Mouse (Mus musculus) adipocyte (in vitro differentiated cells): ENCODE measurements around the gene Klhl29.

Experiments
- DNase-seq: peaks from one replicate; pipeline ENCODE4 v3.0.0-alpha.2; 2016; ENCODE audit warnings: low spot score

Klhl29 gene

DNA sequence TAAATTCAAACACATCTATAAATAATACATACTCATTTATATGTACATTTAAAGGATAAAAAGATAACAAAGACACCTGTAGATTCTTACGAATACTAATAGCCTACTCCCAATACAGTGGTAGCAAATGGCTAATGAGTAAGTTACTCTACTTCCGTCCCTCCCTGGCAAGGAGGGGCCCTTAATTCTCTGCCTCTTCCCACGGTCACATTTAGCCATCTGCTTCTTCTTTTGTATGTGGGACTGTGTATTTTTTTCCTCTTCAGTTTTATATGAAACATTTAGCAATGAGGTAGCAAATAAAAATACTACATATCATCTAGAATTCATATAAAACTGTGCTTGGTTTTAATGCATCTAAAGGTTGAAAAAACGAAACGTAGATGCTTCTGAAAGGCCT lies 73.6 kb downstream of the Klhl29 start:
- DNase-seq: no peak

DNA sequence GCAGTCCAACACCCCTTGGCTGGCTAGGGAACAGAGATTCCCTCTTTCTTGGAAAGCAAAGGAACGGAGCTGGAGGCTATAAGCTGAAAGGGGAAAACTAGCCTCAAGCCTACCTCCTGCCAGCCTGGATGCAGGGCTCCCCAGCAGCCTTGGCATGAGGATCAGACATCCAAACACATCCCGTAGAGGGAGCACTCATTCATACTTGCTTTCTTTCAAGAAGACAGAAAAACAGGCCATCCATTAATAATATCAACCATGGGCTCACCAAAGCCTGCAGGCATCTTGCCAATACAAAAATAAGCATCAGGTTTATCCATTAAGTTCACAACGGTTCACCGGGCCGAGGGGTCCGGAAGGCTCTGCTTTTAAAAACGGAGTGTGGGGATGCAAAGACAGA lies 79.1 kb downstream of the Klhl29 start:
- DNase-seq: no peak

DNA sequence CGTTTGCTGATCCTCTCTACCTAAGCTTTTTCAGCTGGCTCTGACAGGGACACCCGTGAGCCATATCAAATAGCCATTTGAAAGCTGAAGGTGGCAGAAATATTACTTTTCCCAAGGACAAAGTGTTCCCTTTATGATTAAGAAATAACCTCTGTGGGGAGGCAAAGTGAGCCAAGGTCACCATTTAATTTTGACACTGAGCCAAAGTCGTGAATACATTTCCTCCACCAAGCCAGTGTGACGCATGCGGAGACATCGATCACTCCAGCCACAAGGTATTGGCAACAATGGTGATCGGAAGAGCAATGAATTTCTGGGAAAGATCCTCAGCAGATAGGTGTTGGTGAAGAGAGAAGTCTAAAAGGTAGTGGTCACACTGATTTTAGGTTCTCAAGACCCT lies 83.2 kb downstream of the Klhl29 start:
- no peak for DNase-seq

DNA sequence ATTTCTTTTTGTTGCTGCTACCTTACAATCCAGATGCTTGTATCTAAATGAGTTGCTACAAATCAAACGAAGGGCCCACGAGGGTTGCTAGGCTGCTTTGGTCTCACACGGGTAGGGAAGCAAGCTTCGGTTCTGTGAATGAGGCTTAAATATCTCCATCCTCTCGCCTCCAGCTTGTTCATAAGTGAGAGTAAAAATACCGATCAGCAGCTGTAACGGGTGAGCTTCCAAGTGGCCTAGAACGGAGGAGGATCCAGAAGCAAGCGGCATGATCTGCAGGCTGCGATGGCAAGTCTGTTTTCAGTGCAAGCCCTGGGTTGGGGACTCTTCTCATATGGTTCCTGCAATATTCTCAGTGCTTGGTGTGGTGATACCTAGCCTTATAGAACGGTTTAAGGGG lies 89.9 kb downstream of the Klhl29 start:
- no peak for DNase-seq

DNA sequence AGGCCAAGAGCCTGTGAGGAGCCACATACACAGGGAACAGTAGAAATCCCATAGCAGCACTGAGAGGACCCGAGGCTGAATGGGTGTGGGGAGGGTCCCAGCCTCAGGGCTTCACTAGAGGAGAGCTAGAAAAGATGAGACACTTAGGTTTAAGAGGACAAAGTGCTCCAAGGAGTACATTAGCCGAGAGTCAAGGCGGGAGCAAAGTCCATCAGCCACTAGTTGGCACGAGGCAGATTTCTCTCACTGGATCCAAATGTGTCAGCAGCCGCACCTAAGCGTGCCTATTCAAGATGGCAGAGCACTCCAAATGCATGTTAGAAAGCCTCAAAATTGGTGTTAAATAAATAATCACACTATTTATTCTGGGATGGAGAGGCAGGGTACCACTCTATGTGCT lies 90.5 kb downstream of the Klhl29 start:
- no peak for DNase-seq

DNA sequence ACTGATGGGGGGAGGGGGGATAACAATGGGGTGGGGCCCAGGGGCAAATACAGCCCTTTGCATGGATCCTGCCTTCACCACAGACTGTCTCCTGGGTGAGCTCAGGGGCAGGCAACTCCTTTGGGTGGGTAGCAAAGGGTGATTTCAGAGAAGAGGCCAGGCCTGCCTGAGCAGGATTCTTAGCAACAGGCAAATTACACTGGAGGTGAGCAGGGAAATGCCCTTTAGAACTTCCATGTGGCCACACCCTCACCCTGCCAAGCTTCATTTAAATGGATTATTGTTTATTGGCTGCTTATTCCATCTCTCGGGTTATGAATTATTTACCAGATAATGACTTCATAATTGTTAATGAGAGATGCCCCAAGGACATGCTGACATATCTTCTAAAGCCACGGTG lies 91.8 kb downstream of the Klhl29 start:
- DNase-seq: no peak

DNA sequence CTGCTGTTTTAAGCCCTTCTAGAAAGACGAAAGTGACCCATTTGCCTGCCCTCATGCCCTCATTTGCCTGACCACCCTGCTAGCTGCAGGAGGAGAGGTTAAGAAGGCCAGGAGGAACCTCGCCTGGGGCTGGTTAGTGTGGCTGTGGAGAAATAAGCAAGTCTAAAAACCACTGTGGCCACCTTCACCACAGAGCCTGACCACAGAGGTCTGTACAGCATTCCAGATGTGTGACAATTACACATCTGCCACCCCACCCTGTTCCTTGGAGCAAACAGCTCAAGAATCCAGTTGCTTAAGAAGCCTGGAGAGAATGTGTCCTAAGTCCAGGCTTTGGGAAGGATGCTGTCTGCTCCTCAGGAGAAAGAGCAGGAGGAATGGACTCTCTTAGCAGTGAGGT lies 92.9 kb downstream of the Klhl29 start:
- no peak for DNase-seq

DNA sequence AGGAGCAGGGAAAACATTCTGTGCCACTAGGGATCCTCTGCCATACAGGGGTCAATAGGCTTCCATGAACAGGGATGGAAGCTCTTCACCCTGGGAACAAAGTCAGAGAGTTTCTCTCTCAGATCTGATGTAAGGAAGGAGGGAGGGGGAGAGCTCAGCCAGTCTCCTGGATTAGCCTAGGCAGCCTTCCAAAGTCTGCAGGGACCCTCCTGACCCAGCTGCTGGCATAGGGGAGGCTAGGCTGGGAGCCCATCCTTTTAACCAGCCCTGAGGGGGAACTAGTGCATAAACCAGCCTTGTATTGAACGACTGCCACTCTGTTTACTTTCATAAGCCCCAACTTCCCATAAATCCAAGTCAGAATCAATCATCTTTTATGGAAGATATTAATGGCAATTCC lies 95.6 kb downstream of the Klhl29 start:
- DNase-seq: no peak

DNA sequence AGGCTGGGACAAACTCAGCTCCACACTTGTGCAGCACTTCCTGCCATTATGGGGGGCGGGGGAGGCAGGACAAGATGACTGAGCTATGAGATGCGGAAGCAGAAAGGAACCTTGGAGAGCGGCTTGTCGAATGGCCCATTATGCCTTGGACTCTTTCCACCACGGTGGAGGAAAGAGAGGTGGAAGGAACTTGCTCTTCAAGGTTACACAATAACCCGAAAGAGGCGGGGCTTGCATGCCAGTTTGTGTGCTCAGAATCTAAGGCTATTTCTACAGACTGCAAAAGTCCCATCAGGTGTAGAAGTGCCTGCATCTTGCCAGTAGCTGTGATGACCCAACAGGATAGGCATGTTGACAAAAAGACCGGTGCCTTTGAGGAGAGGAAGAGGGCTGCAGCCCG lies 98.5 kb downstream of the Klhl29 start:
- no peak for DNase-seq

DNA sequence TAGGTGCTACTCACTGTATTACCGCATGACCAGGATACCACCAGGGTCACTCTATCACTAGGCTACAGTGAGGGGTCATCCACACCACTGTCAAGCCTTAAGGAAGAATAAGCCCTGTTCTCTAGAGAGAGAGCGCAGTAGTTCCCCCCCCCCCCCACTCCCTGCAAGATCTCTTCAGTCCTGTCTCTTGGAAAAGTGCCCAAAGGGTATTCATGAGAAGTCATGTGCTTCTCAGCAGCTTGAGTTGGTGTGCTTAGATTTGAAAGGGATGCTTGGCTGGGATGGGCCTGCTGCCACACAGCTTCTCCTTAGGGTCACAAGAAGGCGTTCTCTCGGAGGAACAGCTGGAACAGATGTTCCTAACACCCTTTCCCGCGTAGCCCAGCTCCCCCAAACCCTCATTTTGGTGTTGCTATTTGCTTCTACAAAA lies 100.0 kb downstream of the Klhl29 start:
- DNase-seq: no peak

DNA sequence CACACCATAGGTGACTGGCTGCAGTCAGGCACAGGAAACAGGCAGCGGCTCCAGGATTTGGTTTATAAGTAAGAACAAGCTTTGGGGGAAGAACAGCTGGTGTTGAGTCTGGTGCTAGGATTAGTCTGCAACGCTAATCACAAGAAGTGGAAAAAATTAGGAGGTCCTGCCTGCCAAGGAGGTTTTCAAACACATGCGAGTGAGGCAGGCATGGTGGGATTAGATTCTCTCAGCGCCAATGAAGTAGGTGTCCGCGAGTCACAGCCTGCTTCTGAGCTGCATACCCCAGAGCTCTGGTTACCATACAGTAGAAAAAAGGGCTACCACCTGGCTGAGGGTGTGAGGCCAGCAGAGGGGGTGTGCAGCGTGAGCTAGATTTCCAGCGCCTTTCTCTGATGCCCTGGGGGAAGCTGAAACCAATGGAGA lies 101.0 kb downstream of the Klhl29 start:
- DNase-seq: no peak

DNA sequence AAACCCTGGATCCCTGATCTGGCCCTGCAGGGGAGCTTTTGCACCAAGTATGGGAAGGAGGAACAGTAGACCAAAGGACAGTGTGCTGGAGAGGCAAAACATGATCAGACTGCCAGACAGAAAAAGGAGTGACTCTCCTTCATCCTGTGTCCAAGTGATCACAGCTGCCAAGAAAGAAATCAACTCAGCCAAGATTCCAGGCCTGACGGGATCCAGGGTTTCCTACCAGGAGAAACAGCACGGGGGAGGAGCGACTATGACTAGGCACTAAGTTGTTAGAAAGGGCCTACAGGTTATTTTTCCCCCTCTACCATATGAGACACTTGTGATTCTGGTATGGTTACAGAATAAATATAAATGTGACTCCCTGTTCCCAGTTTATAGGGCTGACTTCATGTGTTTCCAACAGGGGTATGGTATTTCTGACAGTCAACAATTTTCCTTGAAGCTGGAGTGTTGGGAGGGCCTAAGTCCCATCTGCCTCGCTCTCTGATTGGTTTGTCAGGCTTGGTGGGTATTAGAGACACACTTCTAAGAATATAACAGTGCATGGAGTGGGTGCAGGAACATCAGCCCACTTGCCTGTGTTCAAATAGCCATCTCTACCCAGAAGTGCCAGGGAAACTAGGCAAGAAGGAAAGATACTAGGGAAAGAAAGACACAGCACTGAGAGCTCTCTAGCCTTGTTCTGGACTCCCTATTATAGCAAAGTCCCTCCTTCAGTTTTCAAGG lies 102.0 kb downstream of the Klhl29 start:
- DNase-seq: peak; percentile 33

DNA sequence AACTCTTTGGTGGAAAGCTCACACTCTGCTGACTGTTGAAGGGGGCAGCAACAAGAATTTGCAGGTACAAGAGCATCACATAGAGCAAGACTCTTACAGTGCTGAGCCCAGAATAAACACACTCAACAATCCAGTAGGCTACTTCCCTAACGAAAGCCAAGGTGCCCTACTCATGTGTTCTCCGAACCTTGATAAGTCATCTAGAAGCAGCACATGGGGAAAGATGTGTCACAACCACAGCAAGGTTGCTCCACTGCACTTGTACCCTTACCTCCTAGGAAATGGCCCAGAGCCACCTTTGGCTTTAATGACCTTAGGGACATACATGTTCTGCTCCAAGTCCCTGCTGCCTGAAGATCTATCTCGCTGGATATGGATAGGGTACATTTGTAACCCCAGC lies 105.0 kb downstream of the Klhl29 start:
- no peak for DNase-seq

DNA sequence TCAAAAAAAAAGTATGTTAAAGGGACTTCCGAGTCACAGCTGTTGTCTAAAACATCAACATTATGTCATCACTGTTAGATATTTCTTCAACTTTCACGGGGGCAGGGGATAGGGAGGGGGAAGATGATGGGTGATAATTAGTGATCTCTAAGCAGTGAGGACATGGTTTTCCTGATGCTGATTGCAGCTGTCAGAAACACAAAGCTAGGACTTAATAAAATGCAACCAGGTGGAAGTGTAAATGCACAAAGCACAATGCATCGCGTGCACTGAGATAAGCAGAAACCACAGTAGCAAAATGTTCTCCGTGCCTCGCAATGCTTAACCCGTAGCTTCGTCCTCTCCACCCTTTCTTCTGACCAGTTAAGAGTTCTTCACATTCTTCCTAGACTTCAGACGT lies 105.5 kb downstream of the Klhl29 start:
- no peak for DNase-seq

DNA sequence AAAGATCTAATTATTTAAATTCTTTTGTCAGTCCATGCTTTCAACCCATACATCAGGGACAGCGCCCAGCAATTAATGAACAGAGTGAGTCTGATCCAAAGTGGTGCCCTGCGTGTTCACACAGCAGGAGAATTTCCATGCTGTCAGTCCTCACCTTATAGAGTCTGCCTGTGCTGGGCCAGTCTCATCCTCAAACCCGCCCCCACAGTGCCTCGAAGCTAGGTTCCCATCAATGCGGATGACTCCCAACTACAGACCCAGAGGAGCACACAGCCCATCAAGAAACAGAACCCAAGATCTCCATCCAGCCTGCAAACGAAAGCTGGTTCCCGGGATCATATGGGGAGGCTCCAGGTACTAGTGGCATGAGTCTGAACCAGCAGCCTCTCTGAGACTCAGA lies 106.4 kb downstream of the Klhl29 start:
- no peak for DNase-seq

DNA sequence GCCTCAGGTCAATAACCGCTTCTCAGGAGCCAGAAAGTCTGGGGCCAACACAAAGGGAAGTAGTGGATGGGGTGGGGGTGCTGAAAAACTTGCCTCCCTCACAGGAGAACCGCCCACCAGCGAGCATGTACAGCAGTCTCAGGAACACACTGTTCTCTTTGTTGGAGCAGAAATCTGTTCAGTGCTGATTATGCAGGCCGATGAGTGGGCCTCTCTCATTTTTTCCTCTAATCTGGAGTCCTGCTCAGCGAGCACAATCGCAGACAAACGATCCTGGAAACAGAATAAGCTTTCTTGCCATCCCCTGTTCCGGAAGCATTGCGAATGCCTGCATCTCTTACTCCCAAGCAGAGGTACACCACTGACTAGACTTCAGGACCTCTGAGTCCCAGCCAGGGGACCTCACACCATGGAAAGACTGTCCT lies 107.3 kb downstream of the Klhl29 start:
- DNase-seq: no peak

DNA sequence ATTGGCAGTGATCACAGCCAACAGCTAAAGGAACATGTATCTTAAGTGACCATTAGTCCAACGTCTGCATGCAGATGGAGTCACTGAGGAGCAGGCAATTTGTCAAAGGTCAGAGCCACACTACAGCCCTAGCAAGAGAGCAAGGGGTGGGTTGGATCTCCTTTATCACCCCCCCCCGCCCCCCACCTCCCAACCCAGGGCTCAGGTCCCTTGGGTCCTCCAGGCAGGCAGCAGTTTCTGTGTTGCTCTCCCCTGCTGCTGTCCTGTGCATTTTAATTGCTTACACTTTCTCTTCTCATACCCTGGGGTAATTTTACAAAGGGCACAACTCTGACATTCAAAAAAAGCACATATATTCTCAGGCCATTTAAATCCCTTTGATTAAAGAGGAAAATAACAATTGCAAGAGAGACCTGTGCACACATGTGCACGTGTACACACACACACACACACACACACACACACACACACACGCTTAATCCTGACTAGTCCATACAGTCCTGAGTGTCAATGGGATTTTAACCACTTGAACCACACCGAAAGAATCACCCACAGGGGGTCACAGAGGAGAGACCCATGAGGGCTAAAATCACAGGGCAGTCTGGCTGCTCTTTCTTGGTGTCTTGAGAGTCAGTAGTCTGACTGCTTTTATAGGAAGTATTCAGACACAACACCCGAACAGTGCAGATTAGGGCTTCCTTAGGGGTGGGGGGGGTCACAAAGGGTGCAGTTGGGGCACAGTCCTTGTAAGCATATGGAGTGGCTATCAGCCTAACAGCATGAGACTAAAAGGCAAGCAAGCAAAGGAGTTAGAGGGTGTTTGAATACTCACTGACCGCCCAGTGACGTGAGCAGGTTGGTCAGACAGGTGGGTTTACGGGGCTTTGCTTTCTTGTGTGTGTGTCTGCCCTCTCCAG lies 108.0 kb downstream of the Klhl29 start:
- no peak for DNase-seq

DNA sequence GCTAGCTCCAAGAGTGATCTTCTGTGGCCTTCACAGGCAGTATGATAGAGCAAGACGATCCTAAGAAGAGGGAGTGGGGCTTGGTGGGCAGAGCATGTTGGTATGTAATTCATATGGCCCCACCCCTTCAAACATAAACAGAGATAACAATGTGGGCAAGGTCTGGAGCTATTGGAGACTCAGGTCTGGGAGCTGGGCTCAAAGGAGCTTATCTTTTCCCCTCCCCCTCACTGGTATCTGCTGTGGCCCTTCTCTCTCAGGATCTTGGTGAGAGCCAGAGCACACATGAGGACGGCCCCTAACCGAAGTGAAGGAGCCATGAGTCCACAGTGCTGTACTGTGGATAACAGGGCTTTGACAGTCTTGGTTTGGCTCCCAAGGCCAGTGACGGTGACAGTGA lies 108.7 kb downstream of the Klhl29 start:
- DNase-seq: no peak

DNA sequence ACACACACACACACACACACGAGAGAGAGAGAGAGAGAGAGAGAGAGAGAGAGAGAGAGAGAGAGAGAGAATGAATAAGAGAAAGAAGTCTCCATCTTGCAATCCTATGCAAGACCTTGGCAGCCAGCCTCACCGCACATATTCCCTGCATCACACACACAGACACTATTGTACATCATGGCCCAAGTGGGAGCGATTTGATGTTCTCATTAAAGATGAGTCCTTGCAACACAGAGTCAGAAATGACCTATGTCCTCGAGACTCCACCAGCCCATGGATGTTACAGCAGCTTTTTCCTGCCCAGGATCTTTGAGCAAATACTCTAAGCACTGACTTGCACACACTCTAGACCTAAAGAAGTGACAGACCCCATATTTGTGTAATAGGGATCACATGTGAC lies 114.0 kb downstream of the Klhl29 start:
- DNase-seq: no peak

DNA sequence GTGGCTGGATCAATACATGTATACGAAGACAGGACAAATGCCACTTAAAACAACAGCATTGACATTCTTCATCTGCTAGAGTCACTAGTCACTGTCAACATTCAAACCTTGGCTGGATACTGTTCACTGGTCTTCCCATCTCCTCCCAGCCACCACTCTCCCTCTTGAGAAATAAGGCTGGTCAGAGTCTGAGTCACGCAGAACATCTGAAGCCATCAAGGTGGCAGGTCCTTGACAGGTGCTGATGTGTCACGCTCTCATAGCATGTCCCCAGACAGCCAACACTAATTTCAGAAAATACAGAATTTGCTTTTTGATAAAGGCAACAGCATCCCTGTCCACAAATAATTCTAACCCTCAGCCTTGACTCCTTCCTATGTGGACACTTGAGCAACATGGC lies 116.7 kb downstream of the Klhl29 start:
- no peak for DNase-seq

DNA sequence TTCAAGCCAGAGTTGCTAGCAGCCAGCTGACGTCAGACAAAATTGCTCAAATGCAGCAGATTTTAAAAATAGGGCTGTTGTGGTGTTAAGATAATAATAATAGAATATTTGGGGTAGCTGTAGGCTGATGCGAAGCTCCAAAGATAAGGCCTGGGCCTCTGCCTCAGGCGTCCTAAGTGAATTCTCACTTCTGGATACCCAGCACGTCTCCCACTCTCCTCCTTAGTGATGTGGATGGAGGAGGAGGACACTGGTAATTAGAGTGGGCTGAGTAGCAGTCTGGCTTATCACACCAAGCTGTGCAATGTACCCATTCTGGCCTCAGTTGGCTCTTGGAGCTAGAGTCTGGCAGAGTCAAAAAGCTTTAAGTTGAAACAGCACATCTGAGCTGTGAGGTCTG lies 118.3 kb downstream of the Klhl29 start:
- no peak for DNase-seq

DNA sequence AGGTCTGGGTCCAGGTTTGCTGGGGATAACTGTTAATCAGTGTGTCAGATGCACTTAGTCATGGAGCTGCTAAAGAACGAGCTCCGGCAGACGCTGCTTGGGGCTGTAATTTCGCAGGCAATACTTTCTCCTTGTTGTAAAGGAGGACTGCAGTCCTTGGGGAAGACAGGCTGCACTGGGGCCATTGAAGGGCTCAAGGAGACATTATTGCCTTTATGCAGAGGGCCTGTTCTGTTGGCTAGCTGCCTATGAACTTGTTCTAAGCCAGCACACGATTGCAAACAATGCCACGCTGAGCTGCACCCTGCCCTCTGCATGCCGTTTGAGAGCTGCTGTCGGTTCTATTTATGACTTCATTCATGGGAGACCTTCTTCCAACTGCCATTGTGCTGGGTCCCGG lies 120.4 kb downstream of the Klhl29 start:
- DNase-seq: no peak

DNA sequence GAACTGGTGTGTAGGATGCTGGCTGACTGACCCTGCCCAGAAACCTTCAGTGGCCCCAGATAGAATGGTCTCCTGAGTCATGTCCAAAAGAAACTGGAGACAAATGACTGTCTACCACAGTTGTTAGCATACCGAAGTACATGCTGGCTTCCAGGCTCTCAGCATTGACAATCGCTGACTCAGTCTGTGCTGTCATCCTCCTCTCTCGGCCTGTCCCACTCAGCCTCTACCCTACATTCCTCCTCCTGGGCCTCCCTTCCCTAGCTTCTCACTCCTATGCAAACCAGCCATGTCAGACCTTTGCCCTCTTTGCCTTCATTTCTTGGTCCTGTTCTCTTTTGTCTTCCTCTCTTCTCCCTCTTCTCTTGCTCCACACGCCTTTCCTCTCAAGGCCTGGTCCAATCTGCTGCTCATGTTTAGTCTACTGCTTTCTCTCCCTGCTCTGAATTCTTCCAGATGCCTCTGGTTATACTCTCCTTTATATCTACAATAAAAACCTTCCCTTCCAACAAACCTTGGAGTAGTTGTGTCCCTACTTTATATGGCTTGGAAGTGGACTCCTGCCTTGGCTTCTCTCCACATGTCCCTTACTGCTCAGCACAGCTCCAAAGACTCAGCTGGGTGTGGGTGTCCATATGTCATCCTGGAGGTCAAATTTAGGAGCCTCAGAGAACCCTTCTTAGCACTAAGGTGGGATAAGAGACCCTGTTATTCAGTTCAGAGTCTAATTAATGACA lies 121.1 kb downstream of the Klhl29 start:
- no peak for DNase-seq
